Mouse (Mus musculus) B cell, adult 67 days (primary cell): ENCODE measurements around the gene Stat3. TPM values are rescaled to one million over a fixed set of nuclear protein-coding genes. Genes with fewer than 3 reads are reported as not detected.

Source experiments
- total RNA-seq, 2 experiments: library from RNA; stranded (reverse); gene quantifications; 4 replicates each; pipeline ENCODE4 v1.2.4; 2023

Stat3 gene
- 100 to 1,000 TPM; 218 to 234 TPM for total RNA-seq

GRCm38 (mm10) chr11:100939512-100940151 is at the start of gene Stat3:
TSS of gene Stat3 (minus strand) at chr11:100939540.

GRCm38 (mm10) chr11:100970557-100970937 is 31.2 kb upstream of the Stat3 start, which contains the start of gene Cavin1:
TSS of gene Cavin1 (minus strand) at chr11:100970887.

GRCm38 (mm10) chr11:100858935-100859578 is 80.3 kb downstream of the Stat3 start, which contains the start of gene Stat5a:
TSS of gene Stat5a (plus strand) at chr11:100859351.

GRCm38 (mm10) chr11:100850038-100850777 is 89.1 kb downstream of the Stat3 start, which contains the start of gene Stat5b:
TSS of gene Stat5b (minus strand) at chr11:100850724.

Other genes starting within 250 kb of the Stat3 start
- gene Zfp385c, start 247.1 kb downstream of the Stat3 start, total RNA-seq, result not detected
- gene Dhx58, start 235.3 kb downstream of the Stat3 start, total RNA-seq, result 10 to 100 TPM; 18.5 to 34.8 TPM
- gene Kat2a, start 227.1 kb downstream of the Stat3 start, total RNA-seq, result 10 to 100 TPM; 41.1 to 44.3 TPM
- gene Hspb9, start 225.7 kb downstream of the Stat3 start, total RNA-seq, result not detected
- gene Rab5c, start 201.3 kb downstream of the Stat3 start, total RNA-seq, result 100 to 1,000 TPM; 128 to 139 TPM
- 1 to 10 TPM; 3.0 to 4.3 TPM for gene Kcnh4, start 179.6 kb downstream of the Stat3 start, total RNA-seq
- gene Hcrt, start 176.6 kb downstream of the Stat3 start, total RNA-seq, result not detected
- gene Ghdc, start 168.6 kb downstream of the Stat3 start, total RNA-seq, result 10 to 100 TPM; 15.8 to 22.5 TPM
- 10 to 100 TPM; 72.9 to 73.0 TPM for gene Stat5b, start 88.8 kb downstream of the Stat3 start, total RNA-seq
- gene Stat5a, start 80.2 kb downstream of the Stat3 start, total RNA-seq, result 10 to 100 TPM; 40.0 to 40.6 TPM
- gene Cavin1, start 31.3 kb upstream of the Stat3 start, total RNA-seq, result not detected
- 100 to 1,000 TPM in 1 of 2 experiments, 10 to 100 TPM in 1; 76.8 to 108 TPM for gene Atp6v0a1, start 69.9 kb upstream of the Stat3 start, total RNA-seq
- gene Naglu, start 130.5 kb upstream of the Stat3 start, total RNA-seq, result 10 to 100 TPM; 18.5 to 24.4 TPM
- gene Hsd17b1, start 138.9 kb upstream of the Stat3 start, total RNA-seq, result 1 to 10 TPM; 2.2 to 2.9 TPM
- gene Coasy, start 143.0 kb upstream of the Stat3 start, total RNA-seq, result 10 to 100 TPM; 18.3 to 21.7 TPM
- gene Mlx, start 147.7 kb upstream of the Stat3 start, total RNA-seq, result 10 to 100 TPM; 36.8 to 37.6 TPM
- 1 to 10 TPM; 2.9 to 3.5 TPM for gene Psmc3ip, start 155.9 kb upstream of the Stat3 start, total RNA-seq
- gene Retreg3, start 180.4 kb upstream of the Stat3 start, total RNA-seq, result 10 to 100 TPM; 85.9 to 89.2 TPM
- 10 to 100 TPM; 14.2 to 17.4 TPM for gene Tubg1, start 180.4 kb upstream of the Stat3 start, total RNA-seq
- gene Tubg2, start 216.4 kb upstream of the Stat3 start, total RNA-seq, result 1 to 10 TPM; 3.2 to 7.1 TPM
- gene Cntnap1, start 231.0 kb upstream of the Stat3 start, total RNA-seq, result under 1 TPM; 0.21 to 0.32 TPM
- 1 to 10 TPM in 1 of 2 experiments, under 1 TPM in 1; 0.95 to 1.4 TPM for gene Plekhh3, start 231.8 kb upstream of the Stat3 start, total RNA-seq
- not detected for gene Ccr10, start 235.9 kb upstream of the Stat3 start, total RNA-seq